Mouse (Mus musculus) MEL (cell line): ENCODE results near the gene Ap3d1. TPM values are rescaled to one million over a fixed set of nuclear protein-coding genes. Genes with fewer than 3 reads are reported as not detected.

Experiments
- DNase-seq: peaks from one replicate; pipeline ENCODE4 v3.0.0; 2011; ENCODE audit warnings: low read depth, low spot score
- H3K27ac ChIP-seq: 2 replicates; pipeline ENCODE4 v1.5.1; 2012; ENCODE audit warnings: low read depth, mild to moderate bottlenecking, control low read depth, low read length, moderate library complexity; ENCODE audit not compliant: control insufficient read depth
- H3K27me3 ChIP-seq, 2 experiments: fragments of 150-350 bp in 1 of 2; sonication (generic) in 1 of 2; 2 replicates each; pipeline ENCODE4 v1.6.1; 2012; ENCODE audit warnings: low read length in 2 of 2, mild to moderate bottlenecking in 2 of 2, improper control_type of control experiment in 1 of 2, moderate library complexity in 1 of 2; ENCODE audit not compliant: insufficient read depth in 2 of 2, control insufficient read depth in 1 of 2
- H3K36me3 ChIP-seq, 2 experiments: 2 replicates each; pipeline ENCODE4 v1.6.1; 2012 to 2014; ENCODE audit warnings: low read length in 2 of 2, improper control_type of control experiment in 1 of 2, inconsistent platforms in 1 of 2, mild to moderate bottlenecking in 1 of 2; ENCODE audit not compliant: insufficient read depth in 2 of 2, control insufficient read depth in 1 of 2
- H3K4me1 ChIP-seq, 2 experiments: fragments of 150-350 bp in 1 of 2; sonication (generic) in 1 of 2; 2 replicates each; pipeline ENCODE4 v1.6.1; 2012; ENCODE audit warnings: low read length in 2 of 2, improper control_type of control experiment in 1 of 2, mild to moderate bottlenecking in 1 of 2; ENCODE audit not compliant: insufficient read depth in 2 of 2, control insufficient read depth in 1 of 2
- H3K4me3 ChIP-seq, 2 experiments: fragments of 150-350 bp in 1 of 2; sonication (generic) in 1 of 2; 2 replicates each; pipeline ENCODE4 v1.5.1; 2012; ENCODE audit warnings: low read depth in 2 of 2, low read length in 2 of 2, mild to moderate bottlenecking in 2 of 2, moderate library complexity in 2 of 2, control low read depth in 1 of 2, improper control_type of control experiment in 1 of 2; ENCODE audit not compliant: control insufficient read depth in 1 of 2, insufficient read depth in 1 of 2
- H3K79me2 ChIP-seq: 2 replicates; pipeline ENCODE4 v1.6.1; 2012; ENCODE audit warnings: mild to moderate bottlenecking, low read length, moderate library complexity; ENCODE audit not compliant: control insufficient read depth, poor library complexity, insufficient read depth
- H3K9ac ChIP-seq: 2 replicates; pipeline ENCODE4 v1.6.1; 2012; ENCODE audit warnings: low read depth, mild to moderate bottlenecking, control low read depth, low read length, moderate library complexity; ENCODE audit not compliant: control insufficient read depth, poor library complexity, severe bottlenecking
- H3K9me3 ChIP-seq: fragments of 150-350 bp; sonication (generic); replicated peaks from 2 replicates; pipeline ENCODE4 v1.6.1; 2012; ENCODE audit warnings: mild to moderate bottlenecking, low read length, improper control_type of control experiment, moderate library complexity; ENCODE audit not compliant: insufficient read depth
- CHD1 ChIP-seq: IDR thresholded peaks from 2 replicates; pipeline ENCODE4 v1.6.1; 2012; ENCODE audit warnings: low read depth, mild to moderate bottlenecking, inconsistent platforms, low read length, improper control_type of control experiment
- CHD2 ChIP-seq: IDR thresholded peaks from 2 replicates; pipeline ENCODE4 v1.6.1; 2011; ENCODE audit warnings: low read length, improper control_type of control experiment
- ELF1 ChIP-seq: IDR thresholded peaks from 2 replicates; pipeline ENCODE4 v1.6.1; 2014; ENCODE audit warnings: low read depth, mild to moderate bottlenecking, inconsistent platforms, low read length, improper control_type of control experiment, moderate library complexity
- HCFC1 ChIP-seq: IDR thresholded peaks from 2 replicates; pipeline ENCODE4 v1.6.1; 2012; ENCODE audit warnings: low read depth, mild to moderate bottlenecking, inconsistent platforms, low read length, improper control_type of control experiment, moderate library complexity
- JUND ChIP-seq: IDR thresholded peaks from 2 replicates; pipeline ENCODE4 v1.6.1; 2011; ENCODE audit warnings: low read depth, mild to moderate bottlenecking, improper control_type of control experiment, low read length
- MAX ChIP-seq: IDR thresholded peaks from 2 replicates; pipeline ENCODE4 v1.6.1; 2011; ENCODE audit warnings: low read length, improper control_type of control experiment
- MXI1 ChIP-seq: IDR thresholded peaks from 2 replicates; pipeline ENCODE4 v1.6.1; 2011; ENCODE audit warnings: mild to moderate bottlenecking, low read depth, low read length, improper control_type of control experiment
- MYB ChIP-seq: IDR thresholded peaks from 2 replicates; pipeline ENCODE4 v1.6.1; 2011; ENCODE audit warnings: mild to moderate bottlenecking, low read depth, low read length, improper control_type of control experiment
- MYC ChIP-seq: IDR thresholded peaks from 2 replicates; pipeline ENCODE4 v1.6.1; 2011; ENCODE audit warnings: low read depth, mild to moderate bottlenecking, low read length, improper control_type of control experiment, moderate library complexity
- NELFE ChIP-seq: IDR thresholded peaks from 2 replicates; pipeline ENCODE4 v1.6.1; 2011; ENCODE audit warnings: low read depth, low read length, improper control_type of control experiment
- POLR2AphosphoS2 ChIP-seq: IDR thresholded peaks from 2 replicates; pipeline ENCODE4 v1.6.1; 2011; ENCODE audit warnings: low read length, improper control_type of control experiment
- POLR2AphosphoS5 ChIP-seq: IDR thresholded peaks from 2 replicates; pipeline ENCODE4 v1.6.1; 2012; ENCODE audit warnings: low read depth, borderline replicate concordance, mild to moderate bottlenecking, inconsistent platforms, low read length, moderate library complexity, mixed read lengths
- RCOR1 ChIP-seq: IDR thresholded peaks from 2 replicates; pipeline ENCODE4 v1.6.1; 2012; ENCODE audit warnings: low read depth, mild to moderate bottlenecking, inconsistent platforms, low read length, improper control_type of control experiment
- TAL1 ChIP-seq: IDR thresholded peaks from 2 replicates; pipeline ENCODE4 v1.6.1; 2012; ENCODE audit warnings: mild to moderate bottlenecking, inconsistent platforms, low read length, moderate library complexity, mixed read lengths
- TBP ChIP-seq: IDR thresholded peaks from 2 replicates; pipeline ENCODE4 v1.8.0; 2011; ENCODE audit warnings: low read depth, low read length, improper control_type of control experiment
- TCF12 ChIP-seq: IDR thresholded peaks from 2 replicates; pipeline ENCODE4 v1.6.1; 2014; ENCODE audit warnings: low read depth, mild to moderate bottlenecking, inconsistent platforms, low read length, improper control_type of control experiment, moderate library complexity
- ZKSCAN1 ChIP-seq: IDR thresholded peaks from 2 replicates; pipeline ENCODE4 v1.6.1; 2012; ENCODE audit warnings: low read depth, mild to moderate bottlenecking, inconsistent platforms, low read length, improper control_type of control experiment, moderate library complexity
- ZMIZ1 ChIP-seq: IDR thresholded peaks from 2 replicates; pipeline ENCODE4 v1.6.1; 2012; ENCODE audit warnings: low read depth, mild to moderate bottlenecking, inconsistent platforms, low read length, improper control_type of control experiment, moderate library complexity
- polyA plus RNA-seq, 2 experiments: library from polyadenylated mRNA; stranded (reverse) in 1 of 2; unstranded in 1 of 2; fragments of >175 nt in 1 of 2; fragments of >200 nt in 1 of 2; gene quantifications; 2 replicates each; pipeline versions ENCODE4 v1.2.1 to v1.2.4; 2012; ENCODE audit warnings: low replicate concordance in 2 of 2, low read depth in 1 of 2; ENCODE audit not compliant: insufficient read length in 2 of 2, insufficient read depth in 1 of 2, missing spikeins in 1 of 2
- total RNA-seq: library from RNA; depleted of rRNA; stranded (reverse); fragments of 300-350 nt; gene quantifications from 2 replicates; pipeline ENCODE4 v1.2.3, GENCODE M21; 2012

Gene Ap3d1
- total and polyA plus RNA-seq, 3 experiments, result 32.7 to 260 (median 54.5) TPM

GRCm38 (mm10) chr10:80679556-80680259 is 62.4 kb downstream of the Ap3d1 start:
- H3K9ac ChIP-seq, result peak overlapping the region; percentile 53
- H3K36me3 ChIP-seq, result peaks cover 0 to 23% of the 10 kb centered on the region in 2 experiments; a peak in 2 of 4 replicates
- peaks cover 14 to 30% of the 10 kb centered on the region in 2 experiments for H3K4me1 ChIP-seq
- DNase-seq, result peak; percentile 61
- peak overlapping the region; percentile 96 for H3K27ac ChIP-seq
- H3K79me2 ChIP-seq, result peaks cover 22% of the 10 kb centered on the region
- H3K4me3 ChIP-seq, result peak overlapping the region; percentile 58 to 76
- no peaks in the 10 kb centered on the region for H3K9me3 ChIP-seq
- TF ChIP-seq MAX, result no peak
- TF ChIP-seq HCFC1, result peak; percentile 28; the same call in 1 of the 2 replicates
- no peak for TF ChIP-seq CHD2
- peak; percentile 42; the same call in 1 of the 2 replicates for TF ChIP-seq MXI1
- 0 out of 2 replicates have a peak, but pooled peaks have one; percentile 39 for TF ChIP-seq CHD1
- TF ChIP-seq MYC, result no peak
- no peak for TF ChIP-seq NELFE
- 0 out of 2 replicates have a peak, but pooled peaks have one; percentile 27 for TF ChIP-seq ZMIZ1
- 0 out of 2 replicates have a peak, but pooled peaks have one; percentile 39 for TF ChIP-seq POLR2AphosphoS5
- no peaks in the 10 kb centered on the region for H3K27me3 ChIP-seq

GRCm38 (mm10) chr10:80678601-80679377 is 63.3 kb downstream of the Ap3d1 start:
- H3K27ac ChIP-seq, result peak overlapping the region; percentile 96
- peaks cover 0 to 20% of the 10 kb centered on the region in 2 experiments; a peak in 2 of 4 replicates for H3K36me3 ChIP-seq
- H3K4me3 ChIP-seq, result peak overlapping the region; percentile 58 to 76
- no peaks in the 10 kb centered on the region for H3K9me3 ChIP-seq
- H3K79me2 ChIP-seq, result peaks cover 31% of the 10 kb centered on the region
- TF ChIP-seq POLR2AphosphoS2, result no peak
- TF ChIP-seq RCOR1, result peak; percentile 37; the same call in 1 of the 2 replicates
- TF ChIP-seq TCF12, result 0 out of 2 replicates have a peak, but pooled peaks have one; percentile 51
- TF ChIP-seq MXI1, result peak; percentile 22; the same call in 1 of the 2 replicates
- TF ChIP-seq JUND, result no peak
- TF ChIP-seq MAX, result 0 out of 2 replicates have a peak, but pooled peaks have one; percentile 25
- TF ChIP-seq TBP, result 0 out of 2 replicates have a peak, but pooled peaks have one; percentile 9
- peak; percentile 58; the same call in 1 of the 2 replicates for TF ChIP-seq ELF1
- no peak for TF ChIP-seq MYB
- no peak for TF ChIP-seq TAL1
- TF ChIP-seq ZKSCAN1, result no peak
- peak overlapping the region; percentile 53 for H3K9ac ChIP-seq
- peak; percentile 88 for DNase-seq
- H3K4me1 ChIP-seq, result peaks cover 9 to 30% of the 10 kb centered on the region in 2 experiments
- no peaks in the 10 kb centered on the region for H3K27me3 ChIP-seq
